Mouse (Mus musculus): ENCODE measurements at regions not wholly inside any gene's neighbourhood (a gene's known extent, or its start where the extent isn't known, plus 50 kb on each side); places are given as distances from the start of the nearest gene placed in this dataset.

DNA sequence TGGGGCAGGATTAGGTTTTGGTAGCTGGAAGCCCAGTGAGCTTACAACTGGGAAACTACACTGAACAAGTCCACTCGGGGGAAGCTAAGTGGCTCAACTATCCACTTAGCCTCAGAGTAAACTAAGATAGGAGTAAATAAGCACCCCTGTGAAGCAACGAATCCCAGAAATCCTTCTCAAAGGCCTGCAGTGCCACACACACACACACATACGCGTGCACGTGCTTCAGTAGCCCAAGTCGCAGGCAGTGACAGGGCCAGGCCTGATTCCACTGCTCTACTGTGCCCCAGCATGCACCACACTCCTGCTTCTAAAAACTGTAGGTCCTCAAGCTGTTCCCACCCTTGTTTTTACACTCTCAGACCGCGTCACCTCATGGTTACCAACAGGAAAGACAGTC, 70.2 kb downstream of the Rplp1 start:
- TF ChIP-seq CTCF (IDR thresholded peaks at IDR 0.05; ENCODE audit: low read depth, low read length) (no peak), TAL1 (conservative IDR thresholded peaks at IDR 0.05; ENCODE audit: low read depth, low read length) (no peak), GATA1 (IDR thresholded peaks at IDR 0.05; ENCODE audit: borderline replicate concordance, low read length) (no peak), POLR2AphosphoS5 (IDR thresholded peaks at IDR 0.05; ENCODE audit: insufficient replicate concordance, low read depth, low read length) (no peak), GATA2 (IDR thresholded peaks at IDR 0.05; ENCODE audit: borderline replicate concordance, low read depth, low read length) (no peak)

All from G1E (cell line).